Mouse (Mus musculus) forebrain, embryonic 14.5 days (tissue): ENCODE measurements around the gene Sfmbt2. TPM values are rescaled to one million over a fixed set of nuclear protein-coding genes. Genes with fewer than 3 reads are reported as not detected.
"Not testable (repeated sequence)": the region's sequence is repeated elsewhere in the genome, so short reads cannot be mapped to it uniquely, and the experiment has no call there.

ENCODE experiments used
- ATAC-seq: fragments of 200-750 bp; cut with Nextera tagmentation; 2 replicates; pipeline ENCODE4 v1.8.0; 2017; ENCODE audit warnings: mild to moderate bottlenecking, moderate library complexity
- DNase-seq: peaks from one replicate; pipeline ENCODE4 v3.0.0-alpha.2; 2015; ENCODE audit warnings: low spot score
- H3K27ac ChIP-seq: fragments of 300-500 bp; sonication (generic); 2 replicates; pipeline ENCODE4 v1.5.1; 2014; ENCODE audit warnings: low read depth, mild to moderate bottlenecking, control low read depth, low read length, moderate library complexity
- H3K27me3 ChIP-seq: fragments of 300-500 bp; sonication (generic); replicated peaks from 2 replicates; pipeline ENCODE4 v1.6.1; 2014; ENCODE audit warnings: low read length, control low read depth, mixed read lengths; ENCODE audit not compliant: control insufficient read depth, insufficient read depth
- H3K36me3 ChIP-seq: fragments of 300-500 bp; sonication (generic); 2 replicates; pipeline ENCODE4 v1.6.1; 2014; ENCODE audit warnings: low read length, control low read depth; ENCODE audit not compliant: control insufficient read depth, insufficient read depth
- H3K4me1 ChIP-seq: fragments of 300-500 bp; sonication (generic); 2 replicates; pipeline ENCODE4 v1.6.1; 2014; ENCODE audit warnings: antibody characterized with exemption, low read length, control low read depth; ENCODE audit not compliant: control insufficient read depth, insufficient read depth
- H3K4me2 ChIP-seq: fragments of 300-500 bp; sonication (generic); 2 replicates; pipeline ENCODE4 v1.6.1; 2014; ENCODE audit warnings: mild to moderate bottlenecking, control low read depth, low read length
- H3K4me3 ChIP-seq: fragments of 300-500 bp; sonication (generic); 2 replicates; pipeline ENCODE4 v1.5.1; 2014; ENCODE audit warnings: low read depth, low read length, control low read depth
- H3K9ac ChIP-seq: fragments of 300-500 bp; sonication (generic); 2 replicates; pipeline ENCODE4 v1.6.1; 2014; ENCODE audit warnings: mild to moderate bottlenecking, low read length, control low read depth, moderate library complexity
- H3K9me3 ChIP-seq: fragments of 300-500 bp; sonication (generic); replicated peaks from 2 replicates; pipeline ENCODE4 v1.6.1; 2016; ENCODE audit warnings: low read length, control low read depth, mixed read lengths; ENCODE audit not compliant: control insufficient read depth
- WGBS: fragments of 180-500 bp; shearing (Covaris S2); extraction: QIAGEN DNeasy Blood & Tissue Kit; methylation state at CpG from one replicate; pipeline ENCODE4 v1.1.7; 2014; 5-methylcytosine and 5-hydroxymethylcytosine counted together
- polyA plus RNA-seq: library from polyadenylated mRNA; unstranded; fragments of >200 nt; fragmentation: Nextera tagmentation; extraction: Ambion mirVana; gene quantifications from 2 replicates; pipeline ENCODE4 v1.2.1, GENCODE M21; 2014

Gene Sfmbt2
- polyA plus RNA-seq, 1 experiment from 2014 or later, result 1.8 TPM

DNA sequence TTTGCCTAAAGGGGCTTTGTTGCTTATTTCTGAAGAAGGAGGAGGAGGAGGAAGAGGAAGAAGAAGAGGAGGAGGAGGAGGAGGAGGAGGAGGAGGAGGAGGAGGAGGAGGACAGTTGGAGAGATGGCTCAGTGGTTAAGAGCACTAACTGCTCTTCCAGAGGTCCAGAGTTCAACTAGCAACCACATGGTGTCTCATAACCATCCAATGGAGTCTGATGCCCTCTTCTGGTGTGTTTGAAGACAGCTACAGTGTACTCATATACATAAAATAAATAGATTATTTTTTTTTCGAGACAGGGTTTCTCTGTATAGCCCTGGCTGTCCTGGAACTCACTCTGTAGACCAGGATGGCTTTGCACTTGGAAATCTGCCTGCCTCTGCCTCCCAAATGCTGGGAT lies 26.2 kb upstream of the Sfmbt2 start:
- H3K27ac ChIP-seq, ATAC-seq, H3K4me2 ChIP-seq, H3K9ac ChIP-seq, H3K4me1 ChIP-seq, H3K9me3 ChIP-seq, H3K4me3 ChIP-seq, DNase-seq, H3K27me3 ChIP-seq, H3K36me3 ChIP-seq: not testable (repeated sequence)
- 88% methylated on average over 1 of the region's 1 CpGs for WGBS

DNA sequence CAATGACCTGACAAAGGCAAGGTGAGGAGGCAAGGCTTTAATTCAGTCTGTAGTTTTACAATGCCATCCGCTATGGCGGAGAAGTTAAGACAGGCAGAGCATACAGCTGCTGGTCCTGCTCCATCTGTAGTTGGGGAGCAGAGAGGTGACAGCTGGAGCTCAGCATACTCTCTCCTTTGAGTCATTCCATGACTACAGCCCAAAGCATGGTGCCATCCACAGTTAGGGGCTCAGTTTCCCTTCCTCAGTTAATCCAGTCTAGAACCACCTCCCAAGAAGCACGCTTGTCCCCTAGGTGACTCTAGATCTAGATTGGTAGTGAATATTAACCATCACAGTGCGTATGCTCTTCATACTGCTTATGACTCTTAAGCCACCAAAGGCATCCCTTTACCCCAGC lies 23.1 kb upstream of the Sfmbt2 start:
- Histone ChIP-seq H3K4me3 (no peak overlapping the region), H3K9ac (no peak overlapping the region), H3K4me2 (no peak overlapping the region), H3K27ac (no peak overlapping the region), H3K27me3 (no peaks in the 10 kb centered on the region), H3K9me3 (no peaks in the 10 kb centered on the region), H3K36me3 (no peaks in the 10 kb centered on the region), H3K4me1 (no peaks in the 10 kb centered on the region)
- WGBS, result 91% methylated on average over 4 of the region's 4 CpGs
- DNase-seq (no peak), ATAC-seq (no peak)

DNA sequence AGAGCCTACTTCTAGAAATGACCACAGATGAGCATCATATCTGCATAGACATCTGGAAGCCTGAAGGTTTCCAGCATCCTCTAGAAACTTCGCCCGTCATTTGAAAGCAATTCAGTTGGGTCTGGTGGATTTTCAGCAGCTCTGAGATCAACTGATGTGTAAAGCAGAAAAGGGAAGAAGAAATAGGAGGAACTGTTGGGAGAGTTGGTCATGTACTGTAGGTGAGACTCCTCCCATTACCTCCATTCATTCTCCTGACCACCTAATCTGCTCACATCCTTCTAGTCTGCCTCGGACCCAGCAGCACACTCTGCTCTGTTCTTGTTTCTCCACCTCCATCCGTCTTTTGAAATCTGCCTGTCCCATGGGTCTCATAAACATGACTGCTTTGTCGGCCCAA lies 22.3 kb upstream of the Sfmbt2 start:
- H3K4me1 ChIP-seq, result no peaks in the 10 kb centered on the region
- no peak for DNase-seq
- WGBS, result 89% methylated on average over 5 of the region's 5 CpGs

DNA sequence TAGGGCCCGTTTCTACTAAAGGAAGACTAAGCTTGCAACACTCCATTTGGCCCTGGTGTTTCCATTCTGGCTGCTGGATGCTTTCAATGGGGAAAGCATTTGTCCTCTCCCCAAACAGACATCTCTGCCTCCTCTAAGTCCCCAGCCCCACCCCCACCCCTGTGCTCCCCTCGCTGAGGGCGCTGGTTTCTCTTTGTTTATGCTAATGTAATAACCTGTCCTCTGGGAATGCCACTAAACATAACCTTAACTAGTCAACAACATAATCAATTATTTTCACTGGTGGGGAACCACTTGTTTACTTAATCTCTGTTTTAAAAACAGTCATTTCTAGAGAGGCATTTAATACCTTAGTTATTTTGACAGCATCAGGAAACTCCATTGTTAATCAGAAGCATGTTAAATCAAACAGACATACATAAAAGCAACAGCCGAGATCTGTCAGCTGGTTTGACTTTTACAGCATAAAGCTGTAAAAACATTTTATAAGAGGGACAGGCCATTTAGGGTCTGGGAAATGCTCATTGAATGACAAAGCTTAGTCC lies 20.0 kb upstream of the Sfmbt2 start:
- no peak for ATAC-seq
- H3K4me1 ChIP-seq, result no peaks in the 10 kb centered on the region
- no peak overlapping the region for H3K4me2 ChIP-seq
- no peaks in the 10 kb centered on the region for H3K36me3 ChIP-seq
- WGBS, result 32% methylated on average over 4 of the region's 4 CpGs
- H3K27ac ChIP-seq, result no peak overlapping the region
- DNase-seq, result no peak
- H3K9ac ChIP-seq, result no peak overlapping the region
- no peak overlapping the region for H3K4me3 ChIP-seq
- H3K27me3 ChIP-seq, result no peaks in the 10 kb centered on the region
- H3K9me3 ChIP-seq, result no peaks in the 10 kb centered on the region

More for the DNA sequence above, 22.3 kb upstream of the Sfmbt2 start:
- Histone ChIP-seq H3K9ac (no peak overlapping the region), H3K27ac (no peak overlapping the region), H3K4me3 (no peak overlapping the region), H3K9me3 (no peaks in the 10 kb centered on the region), H3K27me3 (no peaks in the 10 kb centered on the region), H3K36me3 (no peaks in the 10 kb centered on the region), H3K4me2 (no peak overlapping the region)
- no peak for ATAC-seq

DNA sequence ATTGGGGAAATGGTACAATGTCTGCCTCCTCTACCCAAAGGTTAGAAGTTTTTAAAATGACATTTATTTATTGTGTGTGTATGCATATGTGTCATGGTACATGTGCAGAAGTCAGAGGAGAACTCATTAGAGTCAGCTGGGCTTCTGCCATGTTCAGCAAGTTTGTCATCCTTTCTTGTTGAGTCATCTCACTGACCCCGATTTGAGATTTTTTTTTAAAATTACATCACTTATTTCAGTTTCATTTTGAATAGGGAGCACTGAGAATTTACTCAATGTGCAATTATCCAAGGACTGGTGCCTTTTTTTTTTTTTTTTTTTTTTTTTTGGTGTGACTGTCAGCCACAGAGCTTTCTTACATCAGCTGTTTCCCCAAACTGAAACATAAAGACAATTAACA lies 19.2 kb upstream of the Sfmbt2 start:
- Histone ChIP-seq H3K27ac (no peak overlapping the region), H3K9ac (no peak overlapping the region), H3K27me3 (no peaks in the 10 kb centered on the region), H3K4me2 (no peak overlapping the region), H3K4me3 (no peak overlapping the region), H3K9me3 (no peaks in the 10 kb centered on the region), H3K36me3 (no peaks in the 10 kb centered on the region), H3K4me1 (no peaks in the 10 kb centered on the region)
- WGBS, result 83% methylated on average over 1 of the region's 1 CpGs
- ATAC-seq (no peak), DNase-seq (no peak)

DNA sequence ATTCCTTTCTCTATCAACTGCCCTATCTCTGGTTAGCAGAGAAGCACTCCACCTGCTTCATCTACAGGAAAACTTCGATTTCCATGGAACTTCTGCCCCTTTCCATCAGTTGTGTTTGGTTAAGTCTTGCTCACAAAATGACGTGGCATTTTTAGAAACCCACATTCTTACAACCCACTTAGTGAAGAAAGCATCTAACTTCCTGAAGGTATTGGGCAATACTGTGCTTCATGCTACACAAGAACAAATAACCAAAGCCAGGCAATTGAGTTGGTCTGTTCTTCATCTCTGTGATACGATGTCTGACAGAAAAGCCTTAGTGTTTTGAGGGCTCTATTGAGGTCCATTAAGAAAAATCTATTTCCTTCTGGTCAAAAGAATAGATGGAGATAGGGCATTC lies 17.4 kb upstream of the Sfmbt2 start:
- DNase-seq (no peak), ATAC-seq (no peak)
- Histone ChIP-seq H3K27me3 (no peaks in the 10 kb centered on the region), H3K4me2 (no peak overlapping the region), H3K36me3 (no peaks in the 10 kb centered on the region), H3K9ac (no peak overlapping the region), H3K4me1 (no peaks in the 10 kb centered on the region), H3K4me3 (no peak overlapping the region), H3K9me3 (no peaks in the 10 kb centered on the region), H3K27ac (no peak overlapping the region)
- WGBS, result 74% methylated on average over 3 of the region's 3 CpGs

DNA sequence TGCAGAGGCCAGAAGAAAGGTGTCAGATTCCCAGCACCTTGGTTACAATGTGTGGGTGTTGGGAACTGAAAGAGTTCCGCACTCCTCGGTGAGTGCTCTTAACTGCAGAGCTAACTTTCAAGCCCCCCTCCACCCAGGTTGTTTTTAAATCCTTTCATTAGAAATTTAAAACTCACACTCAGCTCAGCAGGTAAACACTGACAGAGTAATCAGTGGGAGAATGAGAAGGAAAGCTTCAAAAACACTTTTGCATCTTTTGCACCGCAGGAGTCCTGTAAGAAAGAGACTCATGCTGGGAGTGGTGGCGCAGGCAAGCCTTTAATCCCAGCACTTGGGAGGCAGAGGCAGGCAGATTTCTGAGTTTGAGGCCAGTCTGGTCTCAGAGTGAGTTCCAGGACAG lies 16.4 kb upstream of the Sfmbt2 start:
- no peak overlapping the region for H3K4me3 ChIP-seq
- no peak overlapping the region for H3K4me2 ChIP-seq
- H3K36me3 ChIP-seq, result no peaks in the 10 kb centered on the region
- ATAC-seq (no peak), DNase-seq (no peak)
- H3K9me3 ChIP-seq, result no peaks in the 10 kb centered on the region
- no peak overlapping the region for H3K27ac ChIP-seq
- H3K4me1 ChIP-seq, result no peaks in the 10 kb centered on the region
- H3K9ac ChIP-seq, result no peak overlapping the region
- no peaks in the 10 kb centered on the region for H3K27me3 ChIP-seq
- WGBS, result 60% methylated on average over 4 of the region's 4 CpGs

DNA sequence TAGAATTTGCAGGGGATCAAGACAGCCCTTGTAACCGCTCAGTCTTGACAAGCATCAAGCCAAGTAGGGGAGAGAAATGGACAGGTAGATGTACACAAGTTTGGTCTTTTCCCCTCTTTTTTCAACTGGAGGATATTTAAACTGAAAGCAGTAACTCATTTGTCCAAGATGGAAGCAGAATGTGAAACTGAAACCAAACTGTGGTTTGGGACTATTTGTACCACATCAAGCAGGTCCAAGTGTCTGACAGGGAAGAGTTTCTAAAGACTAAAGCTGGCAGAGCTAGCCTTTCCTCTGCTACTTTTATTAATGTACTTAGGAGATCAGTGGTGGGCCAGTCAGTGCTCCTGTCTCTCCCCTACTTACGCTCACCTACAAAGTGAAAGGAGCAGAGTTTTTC lies 10.4 kb upstream of the Sfmbt2 start:
- no peak overlapping the region for H3K4me2 ChIP-seq
- no peaks in the 10 kb centered on the region for H3K9me3 ChIP-seq
- no peaks in the 10 kb centered on the region for H3K27me3 ChIP-seq
- H3K27ac ChIP-seq, result no peak overlapping the region
- no peak overlapping the region for H3K9ac ChIP-seq
- H3K4me1 ChIP-seq, result no peaks in the 10 kb centered on the region
- no peak overlapping the region for H3K4me3 ChIP-seq
- 94% methylated on average over 2 of the region's 2 CpGs for WGBS
- no peaks in the 10 kb centered on the region for H3K36me3 ChIP-seq
- no peak for DNase-seq
- no peak for ATAC-seq

DNA sequence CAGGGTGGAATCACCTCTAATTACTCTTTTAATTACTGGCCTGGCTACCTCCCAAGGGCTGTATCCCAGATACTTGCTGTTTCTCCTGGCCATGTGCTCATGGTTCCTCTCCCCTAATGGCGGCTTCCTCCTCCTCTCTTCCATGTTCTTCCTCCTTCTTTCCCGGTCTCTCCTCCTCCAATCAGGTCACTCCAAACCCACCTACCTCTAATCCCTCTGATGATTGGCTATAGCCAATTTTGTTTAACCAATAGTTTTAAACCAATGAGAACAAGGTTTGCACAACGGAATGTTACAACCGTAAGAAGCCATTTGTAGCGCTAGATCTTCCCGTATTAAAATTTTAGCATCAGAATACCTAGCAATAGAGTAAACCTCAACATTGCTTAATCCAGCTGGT lies 5.2 kb upstream of the Sfmbt2 start:
- peaks cover 29% of the 10 kb centered on the region for H3K27me3 ChIP-seq
- no peak overlapping the region for H3K27ac ChIP-seq
- DNase-seq, result no peak
- H3K4me3 ChIP-seq, result no peak overlapping the region
- H3K9me3 ChIP-seq, result no peaks in the 10 kb centered on the region
- ATAC-seq, result no peak
- H3K9ac ChIP-seq, result no peak overlapping the region
- no peak overlapping the region for H3K4me2 ChIP-seq
- 93% methylated on average over 6 of the region's 6 CpGs for WGBS
- no peaks in the 10 kb centered on the region for H3K4me1 ChIP-seq
- H3K36me3 ChIP-seq, result no peaks in the 10 kb centered on the region
